Mouse (Mus musculus) testis, adult 2 months (tissue): ENCODE measurements at regions not wholly inside any gene's neighbourhood (a gene's known extent, or its start where the extent isn't known, plus 50 kb on each side); places are given as distances from the start of the nearest gene placed in this dataset.

Source experiments
- H3K27ac ChIP-seq: fragments of 200-500 bp; 2 replicates; pipeline ENCODE4 v1.5.1; 2012; ENCODE audit warnings: low read depth, low read length; ENCODE audit not compliant: control insufficient read depth, insufficient read depth
- H3K27me3 ChIP-seq: fragments of 200-500 bp; 2 replicates; pipeline ENCODE4 v1.6.1; 2012; ENCODE audit warnings: mild to moderate bottlenecking, low read length, moderate library complexity; ENCODE audit not compliant: control insufficient read depth, insufficient read depth
- H3K36me3 ChIP-seq: fragments of 200-500 bp; 2 replicates; pipeline ENCODE4 v1.6.1; 2012; ENCODE audit warnings: mild to moderate bottlenecking, low read length; ENCODE audit not compliant: control insufficient read depth, insufficient read depth
- H3K4me1 ChIP-seq: fragments of 200-500 bp; 2 replicates; pipeline ENCODE4 v1.6.1; 2012; ENCODE audit warnings: low read length; ENCODE audit not compliant: control insufficient read depth, insufficient read depth
- H3K4me3 ChIP-seq: fragments of 200-500 bp; 2 replicates; pipeline ENCODE4 v1.5.1; 2012; ENCODE audit warnings: low read depth, mild to moderate bottlenecking, low read length, moderate library complexity, mixed read lengths; ENCODE audit not compliant: control insufficient read depth
- CTCF ChIP-seq: fragments of 200-500 bp; IDR thresholded peaks from 2 replicates; pipeline ENCODE4 v1.5.1; 2012; ENCODE audit warnings: low read depth, mild to moderate bottlenecking, inconsistent platforms, low read length, moderate library complexity; ENCODE audit not compliant: control insufficient read depth, insufficient read depth, insufficient replicate concordance
- POLR2A ChIP-seq: fragments of 200-500 bp; IDR thresholded peaks from 2 replicates; pipeline ENCODE4 v1.6.1; 2012; ENCODE audit warnings: low read depth, mild to moderate bottlenecking, inconsistent platforms, low read length, moderate library complexity; ENCODE audit not compliant: control insufficient read depth

- Histone ChIP-seq H3K4me1 (no peaks in the 10 kb centered on the region), H3K27me3 (no peaks in the 10 kb centered on the region), H3K4me3 (no peak overlapping the region), H3K27ac (no peak overlapping the region), H3K36me3 (no peaks in the 10 kb centered on the region)
- TF ChIP-seq CTCF, result no peak
Observed at GRCm38 (mm10) chr7:137940084-137940483, 457.4 kb downstream of the Tcerg1l start.

- Histone ChIP-seq H3K4me1 (no peaks in the 10 kb centered on the region; the same call in 1 of the 2 replicates), H3K27ac (no peak overlapping the region), H3K36me3 (no peaks in the 10 kb centered on the region), H3K4me3 (no peak overlapping the region), H3K27me3 (no peaks in the 10 kb centered on the region)
- TF ChIP-seq POLR2A, result no peak
- TF ChIP-seq CTCF, result no peak
Observed at GRCm38 (mm10) chr7:137944991-137945390, 452.5 kb downstream of the Tcerg1l start.

- TF ChIP-seq POLR2A, result no peak
- TF ChIP-seq CTCF, result no peak
- Histone ChIP-seq H3K36me3 (no peaks in the 10 kb centered on the region), H3K4me1 (no peaks in the 10 kb centered on the region; the same call in 1 of the 2 replicates), H3K4me3 (no peak overlapping the region), H3K27me3 (no peaks in the 10 kb centered on the region), H3K27ac (no peak overlapping the region)
Observed at GRCm38 (mm10) chr7:137947424-137947823, 450.1 kb downstream of the Tcerg1l start.

- TF ChIP-seq POLR2A (no peak), CTCF (no peak)
- no peaks in the 10 kb centered on the region for H3K36me3 ChIP-seq
- no peaks in the 10 kb centered on the region for H3K27me3 ChIP-seq
- no peak overlapping the region for H3K27ac ChIP-seq
- H3K4me1 ChIP-seq, result no peaks in the 10 kb centered on the region; the same call in 1 of the 2 replicates
- H3K4me3 ChIP-seq, result no peak overlapping the region
Observed at GRCm38 (mm10) chr7:137957354-137957753, 440.2 kb downstream of the Tcerg1l start.

GRCm38 (mm10) chr7:137957848-137958247, 439.7 kb downstream of the Tcerg1l start:
- H3K4me3 ChIP-seq, result no peak overlapping the region
- H3K4me1 ChIP-seq, result no peaks in the 10 kb centered on the region; the same call in 1 of the 2 replicates
- no peaks in the 10 kb centered on the region for H3K27me3 ChIP-seq
- H3K27ac ChIP-seq, result no peak overlapping the region
- TF ChIP-seq POLR2A, result no peak
- no peak for TF ChIP-seq CTCF
- no peaks in the 10 kb centered on the region for H3K36me3 ChIP-seq

- H3K4me3 ChIP-seq, result no peak overlapping the region
- no peaks in the 10 kb centered on the region for H3K4me1 ChIP-seq
- H3K27me3 ChIP-seq, result no peaks in the 10 kb centered on the region
- no peak overlapping the region for H3K27ac ChIP-seq
- no peaks in the 10 kb centered on the region for H3K36me3 ChIP-seq
- TF ChIP-seq CTCF (no peak), POLR2A (no peak)
Observed at GRCm38 (mm10) chr7:137963470-137964095, 433.9 kb downstream of the Tcerg1l start.

GRCm38 (mm10) chr7:137974705-137975104, 422.8 kb downstream of the Tcerg1l start:
- H3K27me3 ChIP-seq, result no peaks in the 10 kb centered on the region
- H3K27ac ChIP-seq, result no peak overlapping the region
- no peak overlapping the region for H3K4me3 ChIP-seq
- no peaks in the 10 kb centered on the region for H3K4me1 ChIP-seq
- TF ChIP-seq CTCF, result no peak
- no peak for TF ChIP-seq POLR2A
- no peaks in the 10 kb centered on the region for H3K36me3 ChIP-seq
